Mouse (Mus musculus) urinary bladder, adult 2 months (tissue): ENCODE data around the gene Lkaaear1. TPM values are rescaled to one million over a fixed set of nuclear protein-coding genes. Genes with fewer than 3 reads are reported as not detected.

ENCODE experiments used
- DNase-seq: peaks from one replicate; pipeline ENCODE4 v3.0.0; 2022; ENCODE audit warnings: low spot score
- polyA plus RNA-seq: library from polyadenylated mRNA; depleted of rRNA; stranded (reverse); fragments of >200 nt; gene quantifications from 2 replicates; pipeline ENCODE4 v1.2.3, GENCODE M21; 2012; rRNA removed

Lkaaear1 gene
- polyA plus RNA-seq, 1 experiment = not detected

GRCm38 (mm10) chr2:181653523-181653922 lies 44.7 kb downstream of the Lkaaear1 start:
- no peak for DNase-seq

- no peak for DNase-seq
Measured at GRCm38 (mm10) chr2:181653065-181653464, 45.2 kb downstream of the Lkaaear1 start.

GRCm38 (mm10) chr2:181648926-181649325 lies 49.3 kb downstream of the Lkaaear1 start:
- DNase-seq = no peak

Other genes with a start within 250 kb of the Lkaaear1 start
- gene Zbtb46, start 239.0 kb downstream of the Lkaaear1 start, polyA plus RNA-seq = 4.4 and 4.6 TPM in 2 replicates
- gene Abhd16b, start 205.2 kb downstream of the Lkaaear1 start, polyA plus RNA-seq = not detected in 2 replicates
- 118 and 128 TPM in 2 replicates for gene Tpd52l2, start 201.3 kb downstream of the Lkaaear1 start, polyA plus RNA-seq
- 51.2 and 52.7 TPM in 2 replicates for gene Dnajc5, start 178.0 kb downstream of the Lkaaear1 start, polyA plus RNA-seq
- 139 and 214 TPM in 2 replicates for gene Uckl1, start 113.5 kb downstream of the Lkaaear1 start, polyA plus RNA-seq
- 30.7 and 40.9 TPM in 2 replicates for gene Prpf6, start 106.6 kb downstream of the Lkaaear1 start, polyA plus RNA-seq
- gene Zfp512b, start 105.6 kb downstream of the Lkaaear1 start, polyA plus RNA-seq = 43.9 and 52.6 TPM in 2 replicates
- gene Samd10, start 99.2 kb downstream of the Lkaaear1 start, polyA plus RNA-seq = 14.7 and 20.2 TPM in 2 replicates
- 0.11 TPM in 1 of 2 replicates, not detected in the other for gene Gm29797, start 41.4 kb downstream of the Lkaaear1 start, polyA plus RNA-seq
- gene Sox18, start 26.8 kb downstream of the Lkaaear1 start, polyA plus RNA-seq = 20.0 and 27.2 TPM in 2 replicates
- gene Tcea2, start 18.1 kb downstream of the Lkaaear1 start, polyA plus RNA-seq = 27.8 and 38.0 TPM in 2 replicates
- gene Rgs19, start 4.5 kb downstream of the Lkaaear1 start, polyA plus RNA-seq = 40.4 and 51.8 TPM in 2 replicates
- 0.18 and 0.24 TPM in 2 replicates for gene Oprl1, start 16.6 kb upstream of the Lkaaear1 start, polyA plus RNA-seq
- gene Myt1, start 64.9 kb upstream of the Lkaaear1 start, polyA plus RNA-seq = 0.03 and 0.06 TPM in 2 replicates
- gene Pcmtd2, start 139.4 kb upstream of the Lkaaear1 start, polyA plus RNA-seq = 43.8 and 51.5 TPM in 2 replicates
- gene Polr3k, start 165.9 kb upstream of the Lkaaear1 start, polyA plus RNA-seq = 20.5 and 23.0 TPM in 2 replicates